Mouse (Mus musculus) urinary bladder, postnatal 36 days (tissue): ENCODE data around the gene Ak4.
A peak's percentile ranks its signal among the peaks of the same experiment; 100 is the strongest.
"Not testable (repeated sequence)": the region's sequence is repeated elsewhere in the genome, so short reads cannot be mapped to it uniquely, and the experiment has no call there.

ENCODE experiments used
- DNase-seq, 2 experiments: peaks; one replicate each; pipeline ENCODE4 v3.0.0; 2022; ENCODE audit warnings: low spot score in 2 of 2, mixed read lengths in 1 of 2

The Ak4 gene

DNA sequence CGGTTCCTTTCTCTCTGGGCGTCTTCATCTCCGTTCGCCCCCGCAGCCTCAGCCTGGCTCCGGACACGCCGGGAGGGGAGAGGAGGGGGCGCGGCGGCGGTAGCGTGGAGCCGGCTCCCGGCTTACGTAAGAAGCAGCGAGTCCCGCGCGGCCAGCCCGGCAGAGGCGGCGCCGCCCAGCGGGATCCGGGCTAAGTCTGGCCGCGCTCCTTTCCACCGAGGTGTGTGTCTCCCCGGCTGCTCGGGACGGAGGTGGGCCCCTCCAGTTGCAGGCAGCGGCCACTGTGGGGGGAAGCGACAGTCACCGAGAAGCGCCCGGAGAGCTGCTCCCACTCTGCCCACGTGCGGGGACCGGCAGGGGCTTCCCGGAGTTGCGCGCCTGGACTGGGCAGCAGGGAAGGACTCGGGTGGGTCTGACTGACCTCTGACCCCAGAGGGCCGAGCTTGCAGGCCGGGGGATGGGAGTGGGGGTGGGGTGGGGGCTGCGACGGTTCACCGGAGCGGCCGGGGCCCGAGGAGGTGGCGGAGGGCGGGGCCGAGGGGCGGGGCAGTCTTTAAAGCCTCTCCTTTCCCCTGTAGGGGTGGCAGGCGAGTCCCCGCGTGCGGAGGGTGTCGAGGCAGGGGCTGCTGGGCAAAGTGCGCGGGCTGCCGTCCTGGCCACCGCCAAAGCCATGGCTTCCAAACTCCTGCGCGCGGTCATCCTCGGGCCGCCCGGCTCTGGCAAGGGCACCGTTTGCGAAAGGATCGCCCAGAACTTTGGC is at the start of gene Ak4:
Gene Ak4, plus strand, starts transcription at position 127 of the 760 bp plus-strand sequence.
- peak; percentile 8 to 17 for DNase-seq

DNA sequence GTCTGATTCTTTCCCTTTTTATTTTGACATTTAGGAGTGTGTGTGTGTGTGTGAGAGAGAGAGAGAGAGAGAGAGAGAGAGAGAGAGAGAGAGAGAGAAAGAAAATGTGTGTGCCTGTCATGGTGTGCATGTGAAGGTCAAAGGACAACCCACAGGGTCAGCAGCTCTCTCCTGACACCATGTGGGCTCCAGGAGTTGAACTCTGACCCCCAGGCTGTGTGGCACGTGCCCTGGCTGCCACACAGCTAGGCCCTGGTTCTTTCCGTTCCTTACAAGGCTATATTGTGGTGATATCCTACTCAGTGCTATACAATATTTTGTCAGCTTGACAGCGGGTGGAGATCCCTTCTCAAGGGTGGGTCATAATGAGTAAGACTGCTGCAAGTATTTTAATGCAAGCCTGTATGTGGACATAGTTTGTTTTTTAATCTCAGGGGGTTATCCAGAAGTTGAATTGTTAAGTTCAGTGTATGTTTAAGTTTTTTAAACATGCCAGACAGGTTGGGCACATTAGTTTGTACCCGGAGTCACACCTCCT is 49.3 kb upstream of the Ak4 start:
- no peak for DNase-seq

DNA sequence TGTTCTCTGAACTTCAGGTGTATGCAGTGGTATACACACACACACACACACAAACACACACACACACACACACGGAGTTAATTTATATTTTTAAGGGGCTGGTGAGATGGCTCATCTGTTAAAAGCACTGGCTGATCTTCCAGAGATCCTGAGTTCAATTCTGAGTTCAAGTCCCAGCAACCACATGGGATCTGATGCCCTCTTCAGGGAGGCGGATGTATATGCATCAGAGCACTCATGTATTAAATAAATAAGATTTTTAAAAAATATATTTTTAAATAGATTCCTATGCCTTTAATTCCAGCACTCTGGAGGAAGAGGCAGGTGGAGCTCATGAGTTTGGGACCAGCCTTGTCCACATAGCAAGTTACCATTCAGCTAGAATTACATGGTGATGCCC is 46.8 kb upstream of the Ak4 start:
- no peak for DNase-seq

DNA sequence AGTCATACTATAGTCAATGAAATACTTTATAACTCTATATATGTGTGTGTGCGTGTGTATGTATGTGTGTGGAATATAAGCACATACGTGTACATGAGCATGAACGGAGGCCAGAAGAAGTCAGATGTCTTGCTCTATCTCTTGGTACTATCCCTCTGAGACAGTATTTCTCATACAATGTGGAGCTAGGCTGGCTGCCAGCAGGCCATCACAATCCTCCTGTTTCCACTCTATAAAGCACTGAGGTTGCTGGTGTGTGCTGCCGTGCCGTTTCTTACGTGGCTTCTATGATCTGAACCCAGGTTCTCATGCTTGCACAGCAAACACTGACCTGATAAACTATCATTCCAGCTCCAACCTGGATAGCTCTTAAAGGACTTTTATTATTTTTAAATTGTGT is 46.3 kb upstream of the Ak4 start:
- no peak for DNase-seq

DNA sequence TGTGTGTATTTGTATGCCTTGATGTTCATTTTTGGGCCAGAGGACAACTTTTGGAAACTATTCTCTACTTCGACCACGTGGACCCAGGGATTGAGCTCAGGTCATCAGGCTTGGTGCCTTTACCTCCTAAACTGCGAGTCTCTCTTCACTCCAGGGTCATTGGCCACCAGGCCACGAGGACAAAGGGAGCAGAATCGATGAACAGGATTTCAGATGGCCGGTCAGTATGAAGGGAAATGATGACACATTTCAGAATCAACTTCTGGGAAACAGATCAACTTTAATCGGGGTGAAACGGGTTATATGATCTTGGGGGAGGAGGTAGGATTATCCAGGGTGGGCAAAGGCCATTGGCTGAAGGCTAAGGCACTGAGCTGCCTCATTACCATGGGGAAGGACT is 45.0 kb upstream of the Ak4 start:
- DNase-seq: no peak

DNA sequence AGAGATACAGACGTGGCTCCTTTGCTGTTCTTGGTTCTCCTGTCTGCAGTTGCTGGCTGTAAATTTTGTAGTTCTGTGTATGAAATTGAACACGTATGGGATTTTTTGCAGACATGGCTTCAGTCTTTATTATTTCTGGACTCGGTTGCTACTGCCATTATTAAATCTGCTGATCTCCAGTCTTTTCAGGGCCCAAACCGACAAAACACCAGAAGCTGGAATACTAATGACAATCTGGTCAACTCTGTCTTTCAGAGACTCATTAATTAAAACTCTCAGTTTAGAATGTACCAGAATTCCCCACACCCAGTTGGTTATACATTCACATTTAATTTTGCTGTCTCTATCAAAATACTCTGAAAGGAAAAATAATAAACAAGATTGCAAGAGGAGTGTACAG is 42.2 kb upstream of the Ak4 start:
- DNase-seq: no peak

DNA sequence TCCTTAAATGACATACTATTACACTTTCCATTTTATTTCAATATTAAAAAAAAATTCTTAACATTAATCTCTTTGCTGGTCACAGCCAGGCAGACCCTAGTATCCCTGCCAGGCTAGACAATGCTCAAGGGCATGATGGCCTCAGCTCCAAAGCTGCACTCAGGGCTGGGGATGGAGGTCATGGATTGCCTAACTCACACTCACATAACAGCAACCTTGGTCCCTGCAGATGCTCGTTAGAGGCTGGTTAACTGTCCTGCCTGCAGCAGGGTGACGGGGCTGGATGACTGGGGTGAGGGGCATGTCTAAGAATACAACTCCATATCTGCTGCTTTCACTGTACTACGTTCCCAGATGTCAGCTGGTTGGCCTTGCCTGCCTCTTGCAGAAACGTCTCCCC is 40.8 kb upstream of the Ak4 start:
- DNase-seq: no peak

DNA sequence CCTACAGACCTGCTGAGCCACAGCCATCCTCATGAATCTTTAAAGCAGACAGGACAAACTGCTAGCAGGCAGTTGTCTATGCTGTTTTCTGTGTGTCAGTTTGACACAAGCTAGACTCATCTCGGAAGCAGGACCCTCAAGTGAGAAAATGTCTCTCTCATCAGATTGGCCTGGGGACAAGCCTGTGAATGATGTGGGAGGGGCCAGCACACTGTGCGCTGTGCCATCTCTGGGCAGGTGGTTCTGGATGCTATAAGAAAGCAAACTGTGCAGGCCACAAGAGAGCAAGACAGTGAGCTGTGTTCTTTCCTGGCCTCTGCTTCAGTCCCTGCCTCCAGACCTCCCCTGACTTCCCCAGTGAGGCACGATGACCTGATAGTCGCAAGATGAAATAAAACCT is 40.3 kb upstream of the Ak4 start:
- no peak for DNase-seq

DNA sequence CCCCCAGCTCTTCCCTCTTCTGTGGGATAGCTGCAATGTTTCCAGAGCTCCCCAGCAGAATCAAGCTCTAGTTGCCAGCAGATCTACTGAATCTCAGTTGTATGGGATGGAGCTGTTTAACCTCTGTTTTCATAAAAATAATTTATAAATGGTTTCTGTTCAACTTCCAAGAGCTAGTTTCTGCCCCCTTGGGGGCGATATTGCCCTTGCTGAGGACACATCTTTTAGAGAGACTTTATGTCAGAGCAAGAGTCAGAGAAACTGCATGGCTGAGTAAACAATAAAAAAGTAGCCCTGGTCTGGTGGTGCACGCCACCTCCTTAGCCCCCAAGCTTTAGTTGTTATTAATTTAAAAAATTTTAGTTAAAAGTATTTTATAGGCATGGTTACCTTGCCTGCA is 34.1 kb upstream of the Ak4 start:
- DNase-seq: no peak

DNA sequence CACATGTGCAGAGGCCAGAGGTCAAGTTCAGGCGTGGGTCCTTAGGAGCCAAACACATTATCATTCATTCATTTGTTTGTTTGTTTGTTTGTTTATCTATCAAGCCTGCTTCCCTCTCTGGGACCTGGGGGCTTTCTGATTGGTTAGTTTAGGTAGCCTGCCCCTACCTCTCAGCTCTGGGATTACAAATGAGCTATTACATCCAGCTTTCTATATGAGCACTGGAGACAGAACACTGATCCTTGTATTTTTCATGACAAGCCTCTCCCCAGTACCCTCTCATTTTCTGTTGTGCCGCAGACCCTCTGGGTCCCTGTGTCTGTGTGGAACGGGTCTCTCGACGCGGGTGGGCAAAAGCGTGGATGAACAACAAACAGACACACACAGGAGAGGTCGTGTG is 30.8 kb upstream of the Ak4 start:
- DNase-seq: no peak

DNA sequence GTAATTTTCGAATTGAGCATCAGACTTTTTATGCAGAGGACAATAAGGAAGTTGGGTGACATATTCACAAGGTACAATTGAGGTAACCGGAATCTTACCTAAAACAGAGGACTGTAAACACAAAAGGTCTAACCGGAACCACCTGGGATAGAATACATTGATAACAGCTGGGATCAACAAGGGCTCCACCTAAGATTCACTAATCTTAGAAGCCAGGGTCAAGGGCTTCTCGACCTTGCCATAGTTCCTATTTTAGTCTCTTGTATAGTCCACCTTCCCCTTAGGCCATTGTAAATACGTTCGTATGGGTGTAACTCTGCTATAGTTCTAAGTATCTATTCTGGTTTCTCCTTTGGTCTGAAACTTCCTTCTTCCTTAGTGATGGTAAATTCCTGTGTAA is 30.4 kb upstream of the Ak4 start:
- DNase-seq: not testable (repeated sequence)

DNA sequence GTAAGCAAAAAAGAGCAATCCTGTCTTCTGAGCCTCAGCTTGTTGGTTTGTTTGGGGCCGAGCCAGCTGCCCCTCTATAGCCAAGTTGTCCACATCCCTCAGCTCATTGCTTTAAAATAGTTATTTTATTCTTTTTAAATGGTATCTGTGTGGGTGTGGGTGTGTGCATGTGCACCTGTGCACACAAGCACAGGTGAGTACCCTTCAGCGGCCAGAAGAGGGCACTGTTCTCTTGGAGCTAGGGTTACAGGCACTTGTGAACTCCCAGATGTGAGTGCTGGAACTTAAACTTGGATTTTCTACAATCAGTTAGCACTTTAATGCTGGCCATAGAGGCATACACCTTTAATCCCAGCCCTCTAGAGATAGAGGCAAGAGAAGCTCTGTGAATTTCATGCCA is 26.8 kb upstream of the Ak4 start:
- DNase-seq: no peak

DNA sequence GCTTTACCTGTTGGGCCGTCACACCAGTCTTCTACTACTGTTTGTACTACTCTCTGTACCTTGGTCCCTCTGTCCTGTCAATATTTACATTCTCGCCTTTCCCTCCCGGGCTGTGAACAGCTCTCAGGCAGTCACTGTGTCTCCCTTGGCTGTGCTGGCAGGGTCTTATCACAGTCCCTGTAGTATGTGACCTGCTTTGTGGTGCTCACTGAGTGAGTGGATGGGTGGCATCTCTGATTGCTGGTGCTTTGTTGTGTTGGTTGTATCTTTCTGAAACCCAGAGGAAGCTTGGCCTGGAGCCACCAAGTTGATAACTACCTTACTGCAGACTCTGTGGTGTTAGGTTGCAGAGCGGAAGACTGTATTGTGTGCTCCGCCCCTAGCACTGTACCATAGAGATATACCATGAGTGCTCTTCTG is 25.8 kb upstream of the Ak4 start:
- DNase-seq: no peak

DNA sequence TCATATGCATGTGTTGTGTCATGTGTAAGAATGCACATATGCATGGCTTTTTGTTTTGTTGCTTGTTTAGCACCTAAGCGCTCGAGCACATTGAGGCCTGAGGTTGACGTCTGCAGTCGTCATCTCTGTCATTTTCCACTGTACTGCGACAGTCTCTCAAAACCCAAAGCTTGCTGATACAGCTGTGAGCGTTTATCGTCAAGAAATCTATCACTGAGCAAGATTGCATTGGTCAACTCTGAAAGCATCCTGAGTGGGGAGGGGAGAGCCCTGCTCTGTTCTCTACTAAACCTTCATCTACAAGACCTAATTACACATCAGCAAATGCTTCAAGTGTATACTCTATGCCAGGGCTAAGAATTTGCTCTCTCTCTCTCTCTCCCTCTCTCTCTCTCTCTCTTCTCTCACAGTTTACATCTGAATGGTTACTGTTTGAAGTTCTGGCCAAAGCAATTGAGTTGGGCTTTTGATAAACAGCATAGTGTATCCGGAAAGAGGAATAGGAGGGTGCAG is 24.0 kb upstream of the Ak4 start:
- DNase-seq: no peak

DNA sequence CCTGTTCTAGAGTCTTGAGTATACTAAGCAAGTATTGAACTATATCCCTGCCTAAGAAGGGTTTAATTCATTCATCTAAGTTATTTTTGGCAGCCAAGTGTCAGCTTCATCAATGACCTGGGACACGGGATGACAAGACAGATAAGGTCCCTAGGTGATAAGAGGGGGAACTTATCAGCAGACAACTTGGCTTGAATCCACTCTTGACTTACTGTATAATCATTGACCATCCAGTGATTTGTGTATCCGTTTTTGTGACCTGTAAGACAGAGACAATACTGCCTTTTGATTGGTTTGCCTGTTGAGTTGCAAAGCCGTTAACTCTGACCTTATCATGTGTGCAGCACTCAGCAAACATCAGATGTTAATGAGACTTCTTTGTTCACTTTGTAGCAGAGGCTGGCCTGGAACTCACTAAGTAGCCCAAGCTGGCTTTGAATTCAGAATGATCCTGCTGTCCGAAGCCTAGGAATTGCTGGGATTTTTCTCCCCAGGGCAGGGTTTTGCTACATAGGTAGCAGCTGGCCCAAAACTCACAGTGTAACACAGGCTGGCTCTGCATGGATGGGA is 19.0 kb upstream of the Ak4 start:
- no peak for DNase-seq

DNA sequence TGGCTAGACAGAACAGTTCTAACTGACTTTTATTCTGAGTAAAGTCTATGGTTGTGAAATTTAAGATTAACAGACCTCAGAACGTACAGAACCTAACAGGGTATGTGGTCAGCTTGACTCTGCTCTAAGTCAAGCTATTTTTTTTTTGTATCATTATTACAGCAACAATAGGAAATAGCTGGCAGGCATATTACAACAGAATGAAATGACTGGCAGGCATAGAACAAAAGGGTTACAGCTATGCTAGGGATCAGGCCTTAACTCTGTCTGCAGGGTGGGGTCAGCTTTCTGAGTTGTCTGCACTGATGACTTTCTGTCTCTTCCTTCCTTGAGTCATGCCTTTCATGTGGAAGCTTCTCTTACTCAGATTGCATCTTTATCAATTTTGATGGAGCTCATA is 17.1 kb upstream of the Ak4 start:
- DNase-seq: no peak

DNA sequence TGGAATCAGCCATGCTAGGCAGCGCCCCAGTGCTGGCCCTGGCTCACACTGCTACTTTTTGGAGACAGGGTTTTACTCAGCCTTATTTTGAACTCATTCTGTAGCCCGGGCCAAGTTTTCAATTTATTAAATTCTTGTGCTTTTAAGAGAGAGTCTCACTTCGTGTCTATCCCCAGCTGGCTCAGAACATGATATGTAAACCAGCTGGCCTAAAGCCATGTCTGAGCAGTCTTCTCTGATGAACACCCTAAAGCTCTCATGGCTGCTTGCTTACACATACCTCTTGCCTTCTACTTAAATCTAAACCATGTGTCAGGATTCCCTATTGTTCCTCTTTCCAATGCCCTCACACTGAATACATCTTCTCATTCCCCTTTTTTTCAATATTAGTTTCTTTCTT is 14.2 kb upstream of the Ak4 start:
- no peak for DNase-seq

DNA sequence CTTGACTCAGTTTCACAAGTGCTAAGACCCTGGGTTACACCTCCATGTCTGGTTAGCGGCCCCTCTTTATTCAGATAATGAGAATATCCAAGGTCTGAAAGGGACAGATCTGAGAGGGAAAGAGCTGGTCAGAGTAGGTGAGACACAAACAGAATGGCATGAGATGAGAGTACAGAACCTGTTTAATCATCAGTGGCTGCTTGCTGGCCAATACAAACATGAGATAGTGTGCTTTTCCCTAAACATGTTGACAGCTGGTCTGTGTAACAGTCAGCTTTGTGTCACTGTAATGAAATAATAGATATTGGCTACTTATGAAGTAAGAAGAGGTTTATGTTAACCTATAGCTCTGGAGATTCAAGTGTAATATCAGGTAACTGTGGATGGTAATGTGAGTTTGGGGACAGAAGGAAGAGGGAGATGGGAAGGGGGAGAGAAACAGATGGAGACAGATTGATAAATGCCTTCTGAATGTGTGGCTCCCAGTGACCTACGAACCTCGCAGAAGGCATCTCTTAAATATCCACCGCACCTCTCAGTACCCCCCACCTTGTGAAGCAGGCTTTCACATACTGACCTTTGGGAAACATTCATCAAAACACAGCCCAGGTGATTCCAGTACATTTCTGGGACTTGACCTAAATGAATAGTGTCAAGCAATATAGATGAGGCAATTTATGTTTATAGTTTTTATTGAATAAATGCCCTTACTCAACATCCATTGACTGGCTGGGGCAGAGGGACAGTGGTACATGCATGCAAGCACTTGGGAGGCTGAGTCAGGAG is 12.5 kb upstream of the Ak4 start:
- no peak for DNase-seq

DNA sequence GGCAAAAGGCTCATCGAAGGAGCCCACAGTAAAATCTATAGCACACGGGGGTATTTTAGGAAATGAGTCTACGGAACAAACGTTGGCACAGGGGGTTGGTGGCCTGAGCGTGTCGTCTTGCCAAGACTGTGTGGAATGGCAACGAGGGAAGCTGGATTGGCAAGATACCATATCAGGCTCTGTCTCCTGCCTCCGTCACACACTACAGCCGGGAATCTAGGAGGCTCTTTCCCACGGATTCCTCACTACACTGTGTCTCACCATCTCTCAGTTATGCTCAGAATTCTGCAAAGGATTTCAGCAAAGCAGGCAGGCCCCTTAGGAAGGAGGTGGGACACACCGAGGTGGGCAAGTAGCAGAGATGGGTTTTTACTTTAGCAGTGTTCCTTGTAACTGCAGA is 2.1 kb upstream of the Ak4 start:
- DNase-seq: no peak

DNA sequence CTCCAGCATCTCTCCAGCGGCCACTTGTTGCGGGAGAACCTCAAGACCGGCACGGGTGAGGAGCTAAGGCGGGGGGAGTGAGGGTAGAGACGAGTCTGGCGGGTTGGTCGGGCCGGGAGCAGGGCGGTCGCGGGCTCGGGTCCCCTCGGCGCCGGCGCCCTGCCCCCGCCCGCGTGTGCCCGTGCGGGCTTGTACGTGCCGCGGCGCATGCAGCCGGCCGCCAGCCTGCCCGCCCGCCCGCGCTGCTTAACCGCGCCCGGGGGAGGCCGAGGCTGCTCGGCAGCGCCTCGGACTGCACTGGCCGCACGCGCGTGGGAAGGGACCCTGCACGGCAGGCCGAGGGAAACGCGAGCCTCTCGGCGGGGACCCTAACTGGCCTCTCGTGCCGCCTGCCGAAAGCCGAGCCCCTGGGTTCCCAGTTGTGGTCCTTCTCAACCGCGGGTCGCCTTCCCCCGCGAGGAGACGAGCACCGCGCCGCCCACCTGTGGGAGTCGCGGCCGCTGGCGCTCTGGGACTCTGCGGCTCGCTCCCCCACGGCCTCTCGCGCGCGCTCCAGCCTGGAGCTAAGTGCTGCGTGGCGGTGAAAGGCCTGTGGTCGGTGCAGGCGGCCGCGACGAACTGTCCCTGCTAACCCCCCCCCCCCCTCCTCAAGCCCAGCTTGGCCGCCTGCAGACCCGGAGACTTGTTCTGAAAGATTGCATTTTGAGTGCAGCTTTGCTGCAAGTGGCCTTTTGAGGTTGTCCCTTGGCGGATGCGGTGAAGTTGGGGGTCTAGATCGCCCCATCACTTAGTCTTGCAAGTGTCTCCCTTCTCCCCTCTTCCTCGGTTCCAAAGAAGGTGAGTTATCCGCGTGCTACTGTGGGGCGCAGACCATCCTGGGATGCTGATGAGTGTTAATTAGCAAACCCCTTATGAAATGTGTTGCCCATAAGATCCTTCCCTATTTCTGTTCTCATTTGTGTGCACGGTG is 1.1 kb downstream of the Ak4 start:
- no peak for DNase-seq

DNA sequence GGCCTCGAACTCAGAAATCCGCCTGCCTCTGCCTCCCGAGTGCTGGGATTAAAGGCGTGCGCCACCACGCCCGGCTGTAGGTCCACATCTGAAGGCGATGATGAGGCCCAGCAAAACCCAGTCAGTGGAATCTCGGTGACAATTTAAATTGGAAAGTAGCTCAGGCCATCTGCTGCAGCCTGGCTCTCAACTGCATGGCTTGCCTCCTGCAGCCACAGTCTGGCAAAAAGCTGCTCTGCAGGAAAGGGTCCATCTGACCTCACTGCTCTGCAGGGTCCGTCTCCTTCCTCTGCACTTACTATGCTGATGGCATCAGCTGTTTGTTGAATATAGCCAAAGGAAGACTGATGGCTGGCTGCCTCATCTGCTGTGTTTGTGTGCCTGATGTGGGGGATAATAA is 3.9 kb downstream of the Ak4 start:
- DNase-seq: no peak
